Mouse (Mus musculus): ENCODE measurements around the gene Agpat4.

The Agpat4 gene

DNA sequence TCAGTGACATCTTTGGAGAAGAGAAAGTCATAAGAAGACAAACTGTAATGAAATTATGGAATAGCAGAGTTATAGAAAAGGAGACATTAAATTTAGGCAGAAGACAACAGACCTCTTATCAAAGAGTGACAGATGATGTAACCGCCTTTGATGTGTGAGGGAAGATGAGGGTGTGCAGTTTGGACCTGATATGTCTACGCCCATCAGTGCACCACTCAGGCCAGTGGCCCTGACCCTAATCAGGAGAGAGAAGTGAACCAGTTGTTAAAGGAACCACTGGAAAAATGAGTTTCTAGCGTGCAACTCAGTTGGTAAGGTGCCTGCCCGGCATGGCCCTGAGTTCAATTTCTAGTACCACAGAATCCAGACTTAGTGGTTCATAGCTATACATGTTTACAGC is 67.4 kb downstream of the Agpat4 start:
- DNase-seq (ENCODE audit: extremely low read depth, low read depth, low spot score), result no peak

DNA sequence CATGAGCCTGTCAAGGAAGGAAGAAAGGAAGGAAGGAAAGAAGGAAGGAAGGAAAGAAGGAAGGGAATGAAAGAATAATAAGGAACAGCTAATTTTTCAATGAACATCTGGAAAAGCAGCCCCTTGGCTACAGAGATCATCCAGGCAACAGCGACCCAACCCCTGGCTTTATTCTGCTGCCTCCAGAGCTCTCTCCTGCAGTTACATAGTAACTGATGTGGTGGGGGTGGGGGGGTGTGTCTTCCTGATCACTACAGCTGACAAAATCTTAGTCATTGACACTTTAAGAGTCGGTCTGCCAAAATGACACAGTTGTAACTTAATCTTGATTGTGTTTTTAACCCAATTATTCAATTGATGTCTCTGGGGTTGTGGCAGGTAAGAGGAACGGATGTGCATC is 67.8 kb downstream of the Agpat4 start:
- no peak for DNase-seq (ENCODE audit: extremely low read depth, low read depth, low spot score)

- no peak for DNase-seq (ENCODE audit: extremely low read depth, low read depth, low spot score)
Observed at GRCm38 (mm10) chr17:12187782-12188181, 69.3 kb downstream of the Agpat4 start.

DNA sequence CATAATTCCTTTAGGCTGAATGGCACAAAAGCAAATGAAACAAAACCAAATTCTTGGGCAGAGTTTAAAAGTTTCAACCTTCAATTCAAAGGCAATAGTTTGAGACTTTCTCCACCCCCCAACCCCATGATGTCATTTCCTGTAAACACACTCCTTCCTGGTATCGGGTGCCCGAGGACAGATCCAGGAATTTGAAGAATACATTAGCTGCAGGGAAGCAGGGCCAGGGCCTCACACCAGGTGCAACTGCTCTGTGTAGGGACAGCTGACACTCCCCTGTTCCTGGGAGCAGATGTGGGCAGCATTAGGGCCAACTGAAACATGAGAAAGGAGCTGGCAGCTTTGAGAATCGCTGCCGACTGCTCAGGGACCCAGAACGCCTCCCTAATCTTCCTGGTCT is 76.6 kb downstream of the Agpat4 start:
- DNase-seq (ENCODE audit: extremely low read depth, low read depth, low spot score), result no peak

DNA sequence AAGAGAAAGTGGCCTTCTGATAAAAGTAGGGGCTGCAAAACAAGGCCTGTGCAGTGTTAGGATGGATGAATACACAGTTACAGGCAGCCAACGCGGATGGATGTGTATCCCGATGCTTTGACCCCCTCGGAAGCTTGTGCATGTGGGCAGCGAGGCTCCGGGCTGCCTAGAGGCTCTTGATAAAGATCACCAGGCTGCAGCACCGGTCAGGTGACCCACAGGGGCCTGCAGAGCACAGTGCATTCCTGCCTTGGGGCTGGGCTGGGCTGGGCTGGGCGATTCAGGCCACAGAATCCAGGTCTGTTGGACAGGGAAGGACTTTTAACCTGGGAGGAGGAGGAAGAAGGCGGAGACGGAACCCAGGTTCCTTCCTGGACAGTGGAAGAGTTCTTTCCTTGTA is 77.1 kb downstream of the Agpat4 start:
- DNase-seq (ENCODE audit: extremely low read depth, low read depth, low spot score), result no peak

DNA sequence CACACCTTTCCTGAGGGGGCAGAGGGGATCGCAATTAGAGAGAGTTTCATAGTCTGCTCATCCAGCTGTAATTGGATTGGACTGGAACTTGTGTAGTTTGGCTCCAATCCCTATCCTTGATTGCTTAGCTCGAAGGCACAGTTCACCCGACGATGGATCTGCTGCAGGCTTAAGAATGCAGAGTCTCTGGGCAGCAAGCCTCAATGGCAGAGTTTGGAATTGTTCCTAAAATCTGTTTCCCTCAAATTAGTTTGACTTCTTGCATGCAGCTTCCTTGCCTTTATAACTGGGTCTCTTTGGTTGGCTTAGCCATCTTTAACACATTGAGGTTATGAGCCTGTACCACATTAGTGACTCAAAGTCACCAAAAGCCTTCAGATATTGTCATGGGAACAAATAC is 81.4 kb downstream of the Agpat4 start:
- peak; percentile 14 for DNase-seq (ENCODE audit: extremely low read depth, low read depth, low spot score)

GRCm38 (mm10) chr17:12201086-12201485 is 82.6 kb downstream of the Agpat4 start:
- DNase-seq (ENCODE audit: extremely low read depth, low read depth, low spot score), result no peak

DNA sequence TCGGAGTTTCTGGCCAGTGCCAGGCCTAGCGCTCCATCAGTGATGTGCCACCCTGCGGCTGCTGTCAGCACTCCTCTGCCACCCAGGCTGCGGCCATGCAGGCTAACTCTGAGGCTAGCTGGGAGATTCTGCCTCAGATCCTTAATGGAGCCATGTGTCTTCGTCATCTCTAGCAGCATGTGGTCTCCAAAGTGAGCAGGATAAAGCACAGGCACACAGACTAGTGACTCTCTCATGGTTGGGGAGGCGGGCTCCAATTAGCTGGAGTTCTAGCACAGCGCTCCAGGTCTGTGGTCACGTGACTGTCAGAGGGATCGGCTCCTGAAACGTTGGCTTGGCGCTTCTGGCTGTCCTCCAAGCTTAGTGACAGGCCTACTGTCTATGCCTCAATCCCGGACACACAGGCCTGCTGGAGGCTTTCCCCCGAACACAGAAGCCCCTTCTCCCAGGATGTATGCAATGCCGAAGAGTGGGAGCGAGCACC is 85.0 kb downstream of the Agpat4 start:
- no peak for DNase-seq (ENCODE audit: extremely low read depth, low read depth, low spot score)

GRCm38 (mm10) chr17:12204246-12204645 is 85.7 kb downstream of the Agpat4 start:
- no peak for DNase-seq (ENCODE audit: extremely low read depth, low read depth, low spot score)

DNA sequence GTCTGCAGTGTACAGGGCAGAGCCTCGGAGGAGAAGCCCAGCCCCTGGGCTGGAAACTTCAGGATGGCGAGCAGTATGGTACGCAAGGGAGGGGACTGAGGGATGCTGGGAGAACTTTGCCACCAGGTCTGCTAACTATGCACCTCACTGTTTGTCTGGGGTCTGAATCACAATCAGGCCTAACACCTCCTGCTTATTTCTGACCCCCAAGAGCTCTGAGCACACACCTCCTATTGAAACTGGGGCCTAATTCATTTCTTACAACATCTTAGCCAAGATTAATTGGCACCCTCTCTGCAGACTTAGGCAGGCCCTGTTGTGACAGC is 86.1 kb downstream of the Agpat4 start:
- no peak for DNase-seq (ENCODE audit: extremely low read depth, low read depth, low spot score)

DNA sequence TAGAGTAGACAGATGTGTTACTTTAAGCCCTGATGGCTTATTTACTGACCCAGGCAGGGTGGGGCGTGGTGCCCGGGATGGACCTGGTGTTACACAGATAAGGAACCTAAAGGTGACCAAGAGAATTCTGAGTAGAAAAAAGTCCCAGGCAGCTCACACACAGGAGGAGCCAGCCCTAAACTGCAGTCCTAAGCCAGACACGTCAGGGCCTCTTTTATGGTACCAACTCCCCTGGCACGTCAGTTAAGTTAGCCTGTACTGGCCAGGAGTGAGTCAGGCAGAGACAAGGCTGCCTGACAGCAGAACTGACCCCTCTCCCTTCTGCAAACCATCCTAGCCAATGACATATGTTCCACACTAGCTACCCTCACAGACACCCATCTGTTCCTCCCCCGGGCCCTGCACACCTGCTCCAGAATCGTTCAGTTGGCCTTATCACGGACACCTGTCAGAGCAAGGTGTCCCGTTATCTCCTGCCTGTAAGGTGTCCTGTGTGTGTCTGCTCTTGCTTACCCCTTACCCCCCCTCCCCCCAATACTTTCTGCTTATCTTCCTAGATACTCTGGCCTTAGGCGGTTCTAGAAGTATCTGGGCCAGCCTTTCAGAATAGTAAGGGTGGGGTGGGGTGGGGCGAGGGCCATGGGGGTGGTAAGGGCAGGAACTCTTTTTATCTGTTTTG is 86.7 kb downstream of the Agpat4 start:
- DNase-seq (ENCODE audit: extremely low read depth, low read depth, low spot score), result no peak

DNA sequence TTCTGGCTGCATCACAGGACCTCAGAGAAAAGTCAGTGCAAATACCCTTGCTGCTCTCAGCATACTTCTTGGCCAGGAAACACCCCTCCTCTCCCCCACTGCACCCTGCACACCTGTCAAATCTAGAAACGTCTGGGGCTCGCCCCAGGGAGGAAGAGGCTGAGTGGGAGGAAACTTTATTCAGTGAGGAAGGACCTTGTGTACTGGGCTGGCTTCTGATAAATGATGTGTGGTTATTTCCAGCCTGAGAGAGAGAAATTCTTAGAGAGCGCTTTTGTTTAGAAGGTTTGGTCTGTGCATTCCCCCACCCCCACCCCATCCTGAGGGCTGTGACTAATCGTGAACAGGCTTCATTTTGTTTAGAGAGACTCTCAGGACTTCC is 87.2 kb downstream of the Agpat4 start:
- no peak for DNase-seq (ENCODE audit: extremely low read depth, low read depth, low spot score)

GRCm38 (mm10) chr17:12206248-12206647 is 87.7 kb downstream of the Agpat4 start:
- no peak for DNase-seq (ENCODE audit: extremely low read depth, low read depth, low spot score)

DNA sequence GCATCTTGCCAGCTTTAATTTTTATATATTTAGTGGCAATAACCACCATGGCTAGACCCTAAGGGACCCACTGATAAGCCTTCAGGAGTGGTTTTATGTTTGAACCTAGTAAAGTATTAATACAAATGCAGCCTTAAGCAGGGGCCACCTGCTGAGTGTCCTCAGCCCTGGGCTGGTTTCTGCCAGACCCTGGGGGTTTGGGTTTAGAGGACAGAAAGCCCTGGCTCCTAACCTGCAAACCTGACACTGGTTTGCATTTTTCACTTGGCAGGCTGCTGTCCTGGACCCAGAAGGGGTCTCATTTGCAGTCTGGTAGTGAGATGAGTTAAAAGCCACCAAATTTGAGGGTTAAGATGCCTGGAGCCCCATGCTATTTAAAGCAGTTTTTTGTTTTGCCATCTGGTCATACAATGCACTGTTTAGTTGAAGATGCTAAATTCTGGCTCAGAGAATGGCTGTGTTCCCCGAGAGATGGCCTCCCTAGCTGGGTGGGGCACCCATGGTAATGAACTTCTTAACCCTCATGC is 88.6 kb downstream of the Agpat4 start:
- DNase-seq (ENCODE audit: extremely low read depth, low read depth, low spot score), result no peak

DNA sequence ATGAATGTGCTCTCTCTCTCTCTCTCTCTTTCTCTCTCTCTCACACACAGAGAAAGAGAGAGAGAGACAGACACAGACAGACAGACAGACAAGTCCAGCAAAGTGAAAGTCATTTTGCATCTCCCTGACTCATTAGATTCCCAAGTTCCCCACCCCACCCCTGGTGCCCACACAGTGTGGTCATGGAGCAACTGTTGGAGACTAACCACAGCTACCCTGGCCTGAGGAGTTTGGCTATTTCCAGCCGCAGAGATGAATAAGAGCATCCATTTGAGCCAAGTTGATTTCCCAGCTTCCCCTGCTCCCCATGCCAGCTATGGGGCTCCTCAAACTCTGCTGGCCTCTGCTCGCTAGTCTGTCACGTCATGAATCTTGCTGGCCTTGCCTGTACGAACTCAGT is 91.0 kb downstream of the Agpat4 start:
- no peak for DNase-seq (ENCODE audit: extremely low read depth, low read depth, low spot score)

GRCm38 (mm10) chr17:12210544-12211132 is 92.1 kb downstream of the Agpat4 start:
- DNase-seq (ENCODE audit: extremely low read depth, low read depth, low spot score), result no peak

GRCm38 (mm10) chr17:12211890-12212289 is 93.4 kb downstream of the Agpat4 start:
- DNase-seq (ENCODE audit: extremely low read depth, low read depth, low spot score), result no peak

GRCm38 (mm10) chr17:12212341-12212740 is 93.8 kb downstream of the Agpat4 start:
- peak; percentile 19 for DNase-seq (ENCODE audit: extremely low read depth, low read depth, low spot score)

GRCm38 (mm10) chr17:12213430-12213829 is 94.9 kb downstream of the Agpat4 start:
- DNase-seq (ENCODE audit: extremely low read depth, low read depth, low spot score), result no peak

GRCm38 (mm10) chr17:12216224-12216623 is 97.7 kb downstream of the Agpat4 start:
- no peak for DNase-seq (ENCODE audit: extremely low read depth, low read depth, low spot score)

GRCm38 (mm10) chr17:12221926-12222325 is 103.4 kb downstream of the Agpat4 start:
- no peak for DNase-seq (ENCODE audit: extremely low read depth, low read depth, low spot score)

DNA sequence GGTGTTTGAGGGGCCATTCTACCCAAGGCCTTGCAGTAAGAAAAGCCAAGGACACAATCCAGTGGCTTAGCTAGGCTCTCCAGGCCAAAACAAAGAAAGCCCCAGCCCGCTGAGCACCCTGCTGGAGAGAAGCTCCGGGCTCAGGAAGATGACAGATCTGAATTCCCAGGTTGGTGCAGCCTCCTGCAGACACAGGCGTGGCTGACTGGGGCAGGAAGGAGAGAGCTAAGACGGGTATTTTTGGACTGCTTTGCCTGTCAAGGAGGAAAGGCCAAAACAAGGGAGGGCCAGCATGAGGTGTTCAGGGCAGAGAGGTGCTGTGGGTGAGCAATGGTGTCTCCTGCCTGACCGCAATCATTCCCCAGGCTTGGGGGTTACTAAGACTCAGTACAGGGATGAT is 105.2 kb downstream of the Agpat4 start:
- DNase-seq (ENCODE audit: extremely low read depth, low read depth, low spot score), result no peak

GRCm38 (mm10) chr17:12224145-12224544 is 105.6 kb downstream of the Agpat4 start:
- no peak for DNase-seq (ENCODE audit: extremely low read depth, low read depth, low spot score)

All from fat pad, adult 2 months (tissue).